Mouse (Mus musculus): Measurements from ENCODE around the gene Ankle2.
A peak's percentile ranks its signal among the peaks of the same experiment; 100 is the strongest.

The Ankle2 gene

GRCm38 (mm10) chr5:110230780-110231461, at the start of gene Ankle2:
Gene Ankle2 (plus strand): TSS chr5:110231004.
- DNase-seq (ENCODE audit: inconsistent age in 2 of 2, low spot score in 1 of 2), result peak; percentile 94 to 98

- DNase-seq (ENCODE audit: inconsistent age in 2 of 2, low spot score in 1 of 2), result peak; percentile 60 to 70
These were observed 49.1 kb upstream of the Ankle2 start for GRCm38 (mm10) chr5:110181716-110182115.

GRCm38 (mm10) chr5:110203164-110203895, 27.5 kb upstream of the Ankle2 start:
- no peak for DNase-seq (ENCODE audit: inconsistent age in 2 of 2, low spot score in 1 of 2)

GRCm38 (mm10) chr5:110204777-110205176, 26.0 kb upstream of the Ankle2 start:
- no peak for DNase-seq (ENCODE audit: inconsistent age in 2 of 2, low spot score in 1 of 2)

GRCm38 (mm10) chr5:110211312-110211711, 19.5 kb upstream of the Ankle2 start:
- DNase-seq (ENCODE audit: inconsistent age in 2 of 2, low spot score in 1 of 2), result no peak

GRCm38 (mm10) chr5:110216780-110217179, 14.0 kb upstream of the Ankle2 start:
- no peak for DNase-seq (ENCODE audit: inconsistent age in 2 of 2, low spot score in 1 of 2)

GRCm38 (mm10) chr5:110220331-110220730, 10.5 kb upstream of the Ankle2 start:
- no peak for DNase-seq (ENCODE audit: inconsistent age in 2 of 2, low spot score in 1 of 2)

- no peak for DNase-seq (ENCODE audit: inconsistent age in 2 of 2, low spot score in 1 of 2)
These were observed 8.0 kb upstream of the Ankle2 start for GRCm38 (mm10) chr5:110222757-110223156.

GRCm38 (mm10) chr5:110225056-110225455, 5.7 kb upstream of the Ankle2 start:
- DNase-seq (ENCODE audit: inconsistent age in 2 of 2, low spot score in 1 of 2), result no peak

- DNase-seq (ENCODE audit: inconsistent age in 2 of 2, low spot score in 1 of 2), result no peak
These were observed 3.4 kb upstream of the Ankle2 start for GRCm38 (mm10) chr5:110227336-110227883.

- no peak for DNase-seq (ENCODE audit: inconsistent age in 2 of 2, low spot score in 1 of 2)
These were observed 414 bp upstream of the Ankle2 start for GRCm38 (mm10) chr5:110230401-110230779.

- peak; percentile 12 to 44 for DNase-seq (ENCODE audit: inconsistent age in 2 of 2, low spot score in 1 of 2)
These were observed 834 bp downstream of the Ankle2 start for GRCm38 (mm10) chr5:110231638-110232037.

- DNase-seq (ENCODE audit: inconsistent age in 2 of 2, low spot score in 1 of 2), result no peak
These were observed 1.5 kb downstream of the Ankle2 start for GRCm38 (mm10) chr5:110232346-110232745.

GRCm38 (mm10) chr5:110244091-110244490, 13.3 kb downstream of the Ankle2 start:
- DNase-seq (ENCODE audit: inconsistent age in 2 of 2, low spot score in 1 of 2), result no peak

GRCm38 (mm10) chr5:110266941-110267340, 36.1 kb downstream of the Ankle2 start:
- DNase-seq (ENCODE audit: inconsistent age in 2 of 2, low spot score in 1 of 2), result no peak

GRCm38 (mm10) chr5:110269141-110270101, 38.6 kb downstream of the Ankle2 start, which contains the start of gene Pgam5:
Gene Pgam5 (minus strand): TSS chr5:110269913.
- peak; percentile 88 to 95 for DNase-seq (ENCODE audit: inconsistent age in 2 of 2, low spot score in 1 of 2)

GRCm38 (mm10) chr5:110270242-110270641, 39.4 kb downstream of the Ankle2 start:
- no peak for DNase-seq (ENCODE audit: inconsistent age in 2 of 2, low spot score in 1 of 2)

GRCm38 (mm10) chr5:110274147-110274546, 43.3 kb downstream of the Ankle2 start:
- DNase-seq (ENCODE audit: inconsistent age in 2 of 2, low spot score in 1 of 2), result no peak

GRCm38 (mm10) chr5:110274846-110275245, 44.0 kb downstream of the Ankle2 start:
- DNase-seq (ENCODE audit: inconsistent age in 2 of 2, low spot score in 1 of 2), result no peak

- no peak for DNase-seq (ENCODE audit: inconsistent age in 2 of 2, low spot score in 1 of 2)
These were observed 45.6 kb downstream of the Ankle2 start for GRCm38 (mm10) chr5:110276391-110276790.

- DNase-seq (ENCODE audit: inconsistent age in 2 of 2, low spot score in 1 of 2), result no peak
These were observed 46.1 kb downstream of the Ankle2 start for GRCm38 (mm10) chr5:110276910-110277309.
